Mouse (Mus musculus) heart, embryonic 15.5 days (tissue): ENCODE data around the gene P3h1. TPM values are rescaled to one million over a fixed set of nuclear protein-coding genes. Genes with fewer than 3 reads are reported as not detected.
"Not testable (repeated sequence)": the region's sequence is repeated elsewhere in the genome, so short reads cannot be mapped to it uniquely, and the experiment has no call there.

Experiments used
- ATAC-seq: fragments of 200-750 bp; cut with Nextera tagmentation; replicated peaks from 2 replicates; pipeline ENCODE4 v1.8.0; 2017; ENCODE audit warnings: low read depth, moderate TSS enrichment; ENCODE audit not compliant: insufficient number of reproducible peaks, insufficient read depth, low FRiP score
- H3K27ac ChIP-seq: fragments of 300-500 bp; sonication (generic); 2 replicates; pipeline ENCODE4 v1.5.1; 2015; ENCODE audit warnings: mild to moderate bottlenecking, inconsistent platforms
- H3K27me3 ChIP-seq: fragments of 300-500 bp; sonication (generic); 2 replicates; pipeline ENCODE4 v1.6.1; 2015; ENCODE audit warnings: inconsistent platforms
- H3K36me3 ChIP-seq: fragments of 300-500 bp; sonication (generic); 2 replicates; pipeline ENCODE4 v1.6.1; 2015; ENCODE audit warnings: mild to moderate bottlenecking, inconsistent platforms
- H3K4me1 ChIP-seq: fragments of 300-500 bp; sonication (generic); replicated peaks from 2 replicates; pipeline ENCODE4 v1.6.1; 2015; ENCODE audit warnings: inconsistent platforms
- H3K4me2 ChIP-seq: fragments of 300-500 bp; sonication (generic); 2 replicates; pipeline ENCODE4 v1.6.1; 2015; ENCODE audit warnings: inconsistent platforms, mild to moderate bottlenecking, moderate library complexity
- H3K4me3 ChIP-seq: fragments of 300-500 bp; sonication (generic); 2 replicates; pipeline ENCODE4 v1.5.1; 2015; ENCODE audit warnings: mild to moderate bottlenecking, inconsistent platforms
- H3K9ac ChIP-seq: fragments of 300-500 bp; sonication (generic); 2 replicates; pipeline ENCODE4 v1.6.1; 2015; ENCODE audit warnings: mild to moderate bottlenecking, inconsistent platforms
- H3K9me3 ChIP-seq: fragments of 300-500 bp; sonication (generic); replicated peaks from 2 replicates; pipeline ENCODE4 v1.6.1; 2016; ENCODE audit warnings: inconsistent platforms
- WGBS: fragments of 180-500 bp; shearing (Covaris S2); methylation state at CpG from one replicate; pipeline ENCODE4 v1.1.7; 2015; ENCODE audit warnings: mixed read lengths; 5-methylcytosine and 5-hydroxymethylcytosine counted together
- polyA plus RNA-seq: library from polyadenylated mRNA; unstranded; fragments of >200 nt; fragmentation: Nextera tagmentation; extraction: Ambion mirVana; gene quantifications from 2 replicates; pipeline ENCODE4 v1.2.1, GENCODE M21; 2015

The P3h1 gene
- polyA plus RNA-seq, 1 experiment from 2014 or later: 29.1 TPM

- no peak overlapping the region for H3K4me3 ChIP-seq
- no peak for ATAC-seq
- H3K9ac ChIP-seq: no peak overlapping the region
- H3K27ac ChIP-seq: peak overlapping the region; percentile 78
- WGBS: 41% methylated on average over 2 of the region's 2 CpGs
- H3K36me3 ChIP-seq: peaks cover 80% of the 10 kb centered on the region
- H3K9me3 ChIP-seq: no peaks in the 10 kb centered on the region; the same call in 1 of the 2 replicates
- no peaks in the 10 kb centered on the region for H3K27me3 ChIP-seq
- H3K4me2 ChIP-seq: no peak overlapping the region
- no peaks in the 10 kb centered on the region for H3K4me1 ChIP-seq
Measured at GRCm38 (mm10) chr4:119275226-119275625, 42.5 kb downstream of the P3h1 start.

GRCm38 (mm10) chr4:119275726-119276125 is 43.0 kb downstream of the P3h1 start:
- Histone ChIP-seq H3K27me3 (no peaks in the 10 kb centered on the region), H3K4me2 (no peak overlapping the region), H3K4me1 (no peaks in the 10 kb centered on the region), H3K9ac (no peak overlapping the region), H3K9me3 (no peaks in the 10 kb centered on the region; the same call in 1 of the 2 replicates), H3K27ac (peak overlapping the region; percentile 78), H3K36me3 (peaks cover 78% of the 10 kb centered on the region), H3K4me3 (no peak overlapping the region)
- ATAC-seq: no peak
- 67% methylated on average over 1 of the region's 2 CpGs for WGBS

GRCm38 (mm10) chr4:119278784-119279183 is 46.1 kb downstream of the P3h1 start:
- not testable (repeated sequence) for H3K9ac ChIP-seq, H3K27ac ChIP-seq, H3K4me2 ChIP-seq, H3K4me3 ChIP-seq, ATAC-seq, H3K9me3 ChIP-seq, H3K27me3 ChIP-seq, H3K4me1 ChIP-seq
- WGBS: 87% methylated on average over 15 of the region's 15 CpGs
- peaks cover 79% of the 10 kb centered on the region for H3K36me3 ChIP-seq

GRCm38 (mm10) chr4:119284861-119285260 is 52.1 kb downstream of the P3h1 start:
- Histone ChIP-seq H3K27me3 (no peaks in the 10 kb centered on the region), H3K4me1 (peaks cover 18% of the 10 kb centered on the region), H3K36me3 (peaks cover 53% of the 10 kb centered on the region), H3K4me3 (no peak overlapping the region), H3K4me2 (no peak overlapping the region), H3K27ac (no peak overlapping the region), H3K9me3 (no peaks in the 10 kb centered on the region), H3K9ac (no peak overlapping the region)
- 81% methylated on average over 1 of the region's 1 CpGs for WGBS
- ATAC-seq: no peak

- H3K9me3 ChIP-seq: no peaks in the 10 kb centered on the region
- no peak overlapping the region for H3K27ac ChIP-seq
- no peak overlapping the region for H3K4me2 ChIP-seq
- H3K4me1 ChIP-seq: peaks cover 20% of the 10 kb centered on the region
- H3K27me3 ChIP-seq: no peaks in the 10 kb centered on the region
- WGBS: 66% methylated on average over 2 of the region's 2 CpGs
- no peak overlapping the region for H3K4me3 ChIP-seq
- H3K9ac ChIP-seq: no peak overlapping the region
- peaks cover 50% of the 10 kb centered on the region for H3K36me3 ChIP-seq
- no peak for ATAC-seq
Measured at GRCm38 (mm10) chr4:119285336-119285735, 52.6 kb downstream of the P3h1 start.

- 83% methylated on average over 1 of the region's 1 CpGs for WGBS
- Histone ChIP-seq H3K4me2 (peak overlapping the region; percentile 65), H3K4me3 (peak overlapping the region; percentile 78), H3K27me3 (no peaks in the 10 kb centered on the region), H3K4me1 (peaks cover 42% of the 10 kb centered on the region), H3K36me3 (peaks cover 7% of the 10 kb centered on the region; the same call in 1 of the 2 replicates), H3K27ac (no peak overlapping the region; the same call in 1 of the 2 replicates), H3K9me3 (no peaks in the 10 kb centered on the region), H3K9ac (0 out of 2 replicates have a peak overlapping the region, but pooled peaks have one; percentile 79)
- no peak for ATAC-seq
Measured at GRCm38 (mm10) chr4:119291921-119292320, 59.2 kb downstream of the P3h1 start.

- Histone ChIP-seq H3K4me1 (peaks cover 33% of the 10 kb centered on the region), H3K4me3 (peak overlapping the region; percentile 78), H3K36me3 (peaks cover 7% of the 10 kb centered on the region; the same call in 1 of the 2 replicates), H3K27ac (peak overlapping the region; percentile 79), H3K4me2 (peak overlapping the region; percentile 65), H3K27me3 (no peaks in the 10 kb centered on the region), H3K9me3 (no peaks in the 10 kb centered on the region), H3K9ac (peak overlapping the region; percentile 79)
- under 1% methylated on average over 24 of the region's 24 CpGs for WGBS
- ATAC-seq: no peak; the same call in 1 of the 2 replicates
Measured at GRCm38 (mm10) chr4:119292771-119293573, 60.3 kb downstream of the P3h1 start.

- Histone ChIP-seq H3K4me1 (peaks cover 30% of the 10 kb centered on the region), H3K27ac (peak overlapping the region; percentile 79), H3K36me3 (peaks cover 6% of the 10 kb centered on the region; the same call in 1 of the 2 replicates), H3K27me3 (no peaks in the 10 kb centered on the region), H3K9ac (peak overlapping the region; percentile 79), H3K4me3 (peak overlapping the region; percentile 78), H3K9me3 (no peaks in the 10 kb centered on the region), H3K4me2 (peak overlapping the region; percentile 65)
- under 1% methylated on average over 56 of the region's 80 CpGs for WGBS
- ATAC-seq: peak; percentile 25
Measured at GRCm38 (mm10) chr4:119293574-119294258, 61.0 kb downstream of the P3h1 start.

- ATAC-seq: peak; percentile 99
- under 1% methylated on average over 61 of the region's 61 CpGs for WGBS
- peak within 1 kb of the TSS; percentile 79 for H3K9ac ChIP-seq
Measured at GRCm38 (mm10) chr4:119294415-119295133, 61.9 kb downstream of the P3h1 start, which contains the start of gene Ybx1. Gene Ybx1, minus strand, starts transcription at chr4:119294604.

GRCm38 (mm10) chr4:119295134-119295453 is 62.4 kb downstream of the P3h1 start:
- H3K27me3 ChIP-seq: no peaks in the 10 kb centered on the region
- H3K36me3 ChIP-seq: 0 out of 2 replicates have a peak, but pooled peaks cover 3% of the 10 kb centered on the region
- H3K9ac ChIP-seq: peak overlapping the region; percentile 77
- 9% methylated on average over 6 of the region's 6 CpGs for WGBS
- H3K9me3 ChIP-seq: no peaks in the 10 kb centered on the region
- peaks cover 26% of the 10 kb centered on the region for H3K4me1 ChIP-seq
- H3K27ac ChIP-seq: peak overlapping the region; percentile 94
- H3K4me3 ChIP-seq: peak overlapping the region; percentile 78
- ATAC-seq: no peak
- peak overlapping the region; percentile 74 for H3K4me2 ChIP-seq

More at GRCm38 (mm10) chr4:119294415-119295133, 61.9 kb downstream of the P3h1 start, which contains the start of gene Ybx1:
- Histone ChIP-seq H3K4me1 (peaks cover 26% of the 10 kb centered on the region), H3K4me3 (peak within 1 kb of the TSS; percentile 78), H3K9me3 (no peaks in the 10 kb centered on the region), H3K27ac (peak within 1 kb of the TSS; percentile 94), H3K4me2 (peak within 1 kb of the TSS; percentile 74), H3K36me3 (0 out of 2 replicates have a peak, but pooled peaks cover 3% of the 10 kb centered on the region), H3K27me3 (no peaks in the 10 kb centered on the region)

- no peaks in the 10 kb centered on the region for H3K27me3 ChIP-seq
- no peak overlapping the region for H3K27ac ChIP-seq
- 59% methylated on average over 2 of the region's 2 CpGs for WGBS
- no peak overlapping the region for H3K4me3 ChIP-seq
- no peaks in the 10 kb centered on the region for H3K36me3 ChIP-seq
- no peaks in the 10 kb centered on the region for H3K9me3 ChIP-seq
- no peak overlapping the region for H3K4me2 ChIP-seq
- peaks cover 11% of the 10 kb centered on the region for H3K4me1 ChIP-seq
- no peak overlapping the region for H3K9ac ChIP-seq
- no peak for ATAC-seq
Measured at GRCm38 (mm10) chr4:119297361-119297760, 64.6 kb downstream of the P3h1 start.
